Mouse (Mus musculus) liver, embryonic 14.5 days (tissue): ENCODE measurements around the gene Ugt1a6b. TPM values are rescaled to one million over a fixed set of nuclear protein-coding genes. Genes with fewer than 3 reads are reported as not detected.

Experiments
- ATAC-seq: fragments of 200-750 bp; cut with Nextera tagmentation; 2 replicates; pipeline ENCODE4 v1.8.0; 2017; ENCODE audit warnings: moderate number of reproducible peaks, mild to moderate bottlenecking, moderate library complexity; ENCODE audit not compliant: insufficient read depth
- DNase-seq, 3 experiments: peaks; one replicate each; pipeline ENCODE4 v3.0.0-alpha.2; 2012 to 2013; ENCODE audit warnings: low read depth in 3 of 3, low spot score in 3 of 3
- H3K27ac ChIP-seq: fragments of 300-500 bp; sonication (generic); 2 replicates; pipeline ENCODE4 v1.5.1; 2014; ENCODE audit warnings: moderate library complexity, mild to moderate bottlenecking, control low read depth, inconsistent platforms
- H3K27me3 ChIP-seq: fragments of 300-500 bp; sonication (generic); 2 replicates; pipeline ENCODE4 v1.6.1; 2014; ENCODE audit warnings: mild to moderate bottlenecking, low read length, moderate library complexity; ENCODE audit not compliant: control insufficient read depth, insufficient read depth
- H3K36me3 ChIP-seq: fragments of 300-500 bp; sonication (generic); replicated peaks from 2 replicates; pipeline ENCODE4 v1.6.1; 2014; ENCODE audit warnings: low read depth; ENCODE audit not compliant: control insufficient read depth, insufficient read depth
- H3K4me1 ChIP-seq, 2 experiments: fragments of 200-500 bp in 1 of 2; fragments of 300-500 bp in 1 of 2; sonication (generic) in 1 of 2; replicated peaks; 2 replicates each; pipeline ENCODE4 v1.6.1; 2012 to 2014; ENCODE audit warnings: antibody characterized with exemption in 1 of 2, inconsistent platforms in 1 of 2, low read length in 1 of 2; ENCODE audit not compliant: control insufficient read depth in 2 of 2, insufficient read depth in 2 of 2
- H3K4me2 ChIP-seq: fragments of 300-500 bp; sonication (generic); 2 replicates; pipeline ENCODE4 v1.6.1; 2014; ENCODE audit warnings: low read depth, mild to moderate bottlenecking, control low read depth, moderate library complexity
- H3K4me3 ChIP-seq, 2 experiments: fragments of 200-500 bp in 1 of 2; fragments of 300-500 bp in 1 of 2; sonication (generic) in 1 of 2; 2 replicates each; pipeline ENCODE4 v1.5.1; 2012 to 2014; ENCODE audit warnings: low read depth in 2 of 2, low read length in 2 of 2, mild to moderate bottlenecking in 2 of 2, control low read depth in 1 of 2, inconsistent platforms in 1 of 2, moderate library complexity in 1 of 2; ENCODE audit not compliant: insufficient read depth in 1 of 2
- H3K9ac ChIP-seq: fragments of 300-500 bp; sonication (generic); replicated peaks from 2 replicates; pipeline ENCODE4 v1.6.1; 2014; ENCODE audit warnings: mild to moderate bottlenecking, control low read depth, moderate library complexity
- H3K9me3 ChIP-seq: fragments of 300-500 bp; sonication (generic); 2 replicates; pipeline ENCODE4 v1.6.1; 2016; ENCODE audit warnings: low read length, mixed read lengths; ENCODE audit not compliant: control insufficient read depth
- CTCF ChIP-seq: IDR thresholded peaks from 2 replicates; pipeline ENCODE4 v1.5.1; 2016; ENCODE audit warnings: antibody characterized with exemption, low read depth, control low read depth
- EP300 ChIP-seq: IDR thresholded peaks from 2 replicates; pipeline ENCODE4 v1.6.1; 2016; ENCODE audit warnings: antibody characterized with exemption, low read depth
- WGBS: fragments of 180-500 bp; shearing (Covaris S2); extraction: QIAGEN DNeasy Blood & Tissue Kit; methylation state at CpG from one replicate; pipeline ENCODE4 v1.1.7; 2014; ENCODE audit not compliant: insufficient replicate concordance; 5-methylcytosine and 5-hydroxymethylcytosine counted together
- polyA plus RNA-seq, 2 experiments: library from polyadenylated mRNA; depleted of rRNA in 1 of 2; stranded (reverse) in 1 of 2; unstranded in 1 of 2; fragments of >200 nt; fragmentation: Nextera tagmentation in 1 of 2; extraction: Ambion mirVana in 1 of 2; gene quantifications; 2 replicates each; pipeline versions ENCODE4 v1.2.1 to v1.2.3; 2012 to 2014

Ugt1a6b gene
- polyA plus RNA-seq, 2 experiments, result 3.1 to 4.8 TPM

GRCm38 (mm10) chr1:88192136-88192535 lies 89.1 kb downstream of the Ugt1a6b start:
- TF ChIP-seq EP300 (no peak), CTCF (no peak)
- H3K9ac ChIP-seq, result no peak overlapping the region
- H3K27me3 ChIP-seq, result no peaks in the 10 kb centered on the region
- ATAC-seq, result no peak
- DNase-seq, result no peak
- H3K4me3 ChIP-seq, result no peak overlapping the region
- H3K4me1 ChIP-seq, result no peaks in the 10 kb centered on the region
- H3K9me3 ChIP-seq, result no peaks in the 10 kb centered on the region
- no peak overlapping the region for H3K27ac ChIP-seq
- WGBS, result 48% methylated on average over 3 of the region's 3 CpGs
- H3K36me3 ChIP-seq, result no peaks in the 10 kb centered on the region
- no peak overlapping the region for H3K4me2 ChIP-seq

GRCm38 (mm10) chr1:88195687-88196086 lies 92.6 kb downstream of the Ugt1a6b start:
- no peak overlapping the region for H3K4me2 ChIP-seq
- no peak overlapping the region for H3K9ac ChIP-seq
- no peak overlapping the region for H3K27ac ChIP-seq
- H3K36me3 ChIP-seq, result no peaks in the 10 kb centered on the region
- no peak for DNase-seq
- H3K9me3 ChIP-seq, result no peaks in the 10 kb centered on the region
- no peak for ATAC-seq
- H3K4me3 ChIP-seq, result no peak overlapping the region
- WGBS, result 81% methylated on average over 1 of the region's 1 CpGs
- TF ChIP-seq EP300 (no peak), CTCF (no peak)
- no peaks in the 10 kb centered on the region for H3K4me1 ChIP-seq
- no peaks in the 10 kb centered on the region for H3K27me3 ChIP-seq

GRCm38 (mm10) chr1:88197443-88197842 lies 94.4 kb downstream of the Ugt1a6b start:
- H3K9me3 ChIP-seq, result no peaks in the 10 kb centered on the region
- 44% methylated on average over 3 of the region's 3 CpGs for WGBS
- no peaks in the 10 kb centered on the region for H3K27me3 ChIP-seq
- no peak for TF ChIP-seq EP300
- no peak for TF ChIP-seq CTCF
- no peaks in the 10 kb centered on the region for H3K4me1 ChIP-seq
- no peak overlapping the region for H3K4me2 ChIP-seq
- ATAC-seq, result no peak
- no peak overlapping the region for H3K27ac ChIP-seq
- no peaks in the 10 kb centered on the region for H3K36me3 ChIP-seq
- no peak overlapping the region for H3K4me3 ChIP-seq
- H3K9ac ChIP-seq, result no peak overlapping the region
- DNase-seq, result no peak

GRCm38 (mm10) chr1:88199996-88200395 lies 96.9 kb downstream of the Ugt1a6b start:
- 61% methylated on average over 2 of the region's 2 CpGs for WGBS
- ATAC-seq, result no peak
- TF ChIP-seq EP300 (no peak), CTCF (no peak)
- DNase-seq, result no peak
- H3K4me1 ChIP-seq, result peaks cover 2 to 3% of the 10 kb centered on the region in 2 experiments; a peak in 2 of 4 replicates
- no peak overlapping the region for H3K9ac ChIP-seq
- H3K27ac ChIP-seq, result no peak overlapping the region
- no peaks in the 10 kb centered on the region; the same call in 1 of the 2 replicates for H3K36me3 ChIP-seq
- H3K4me2 ChIP-seq, result no peak overlapping the region
- H3K9me3 ChIP-seq, result no peaks in the 10 kb centered on the region
- H3K4me3 ChIP-seq, result no peak overlapping the region
- H3K27me3 ChIP-seq, result no peaks in the 10 kb centered on the region

- Histone ChIP-seq H3K9ac (no peak within 1 kb of the TSS), H3K9me3 (no peaks in the 10 kb centered on the region), H3K4me3 (no peak within 1 kb of the TSS), H3K4me2 (no peak within 1 kb of the TSS), H3K4me1 (peaks cover 3 to 5% of the 10 kb centered on the region in 2 experiments; a peak in 2 of 4 replicates), H3K27me3 (no peaks in the 10 kb centered on the region), H3K36me3 (no peaks in the 10 kb centered on the region; the same call in 1 of the 2 replicates), H3K27ac (no peak within 1 kb of the TSS)
- DNase-seq, result no peak
- ATAC-seq, result no peak
- no peak for TF ChIP-seq EP300
- TF ChIP-seq CTCF, result no peak
- 60% methylated on average over 7 of the region's 7 CpGs for WGBS
Measured at GRCm38 (mm10) chr1:88200456-88200855, 97.4 kb downstream of the Ugt1a6b start, which contains the start of gene Ugt1a2. TSS of gene Ugt1a2 (plus strand) at chr1:88200601.
